Mouse (Mus musculus): Measurements from ENCODE around the gene Tgoln1.

DNA sequence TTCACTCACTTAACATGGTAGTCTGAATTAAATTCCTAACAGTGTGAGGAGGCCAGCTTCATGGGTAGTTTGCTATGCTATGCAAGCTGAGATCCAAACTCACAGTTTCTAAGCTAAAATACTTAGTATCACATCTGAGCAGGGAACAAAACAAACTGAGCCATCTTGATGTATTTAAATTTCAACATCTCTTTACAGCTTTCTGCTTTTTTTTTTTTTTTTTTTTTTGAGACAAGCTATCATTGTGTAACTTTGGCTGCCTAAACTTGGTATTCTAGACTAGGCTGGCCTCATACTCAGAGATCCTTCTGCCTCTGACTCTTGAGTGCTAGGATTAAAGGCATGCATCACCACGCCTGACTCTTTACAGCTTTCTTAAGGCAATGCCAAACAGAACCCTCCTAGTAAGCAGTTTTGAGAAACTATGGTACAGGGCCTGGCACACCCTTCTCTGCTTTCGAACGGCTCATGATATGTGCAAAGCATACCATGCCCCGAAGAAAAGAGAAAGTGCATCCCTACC, 8.1 kb downstream of the Tgoln1 start:
- TF ChIP-seq MYOD1 (IDR thresholded peaks at IDR 0.05; ENCODE audit: control insufficient read depth, insufficient read length, low read depth) (no peak), MAX (IDR thresholded peaks at IDR 0.05) (no peak), CTCF (IDR thresholded peaks at IDR 0.05; ENCODE audit: control insufficient read depth, insufficient read depth, insufficient read length) (no peak)
